Mouse (Mus musculus) Patski (cell line): ENCODE data around the gene Poc1a. TPM values are rescaled to one million over a fixed set of nuclear protein-coding genes. Genes with fewer than 3 reads are reported as not detected.

Source experiments
- ATAC-seq: fragments of 100-300 bp; one replicate; pipeline ENCODE4 v1.8.0; 2021
- CTCF ChIA-PET: fragments of 350-600 bp; sonication (Branson Sonifier 250); formaldehyde crosslinking; loops from one replicate; lab custom pipeline; 2022; ENCODE audit warnings: inconsistent platforms; lab: Charles Lee
- POLR2A ChIA-PET: fragments of 350-600 bp; sonication (Branson Sonifier 250); formaldehyde crosslinking; loops from one replicate; lab custom pipeline; 2022; ENCODE audit warnings: antibody characterized with exemption, inconsistent platforms; lab: Charles Lee
- DNase-seq: peaks from one replicate; pipeline ENCODE4 v3.0.0-alpha.2; 2011; ENCODE audit warnings: low read depth, low spot score
- H3K27me3 ChIP-seq: fragments of 371-371 bp; one replicate; pipeline ENCODE4 v1.5.1; 2021
- CTCF ChIP-seq: fragments of 100-300 bp; IDR thresholded peaks from one replicate; pipeline ENCODE4 v1.5.1; 2021
- in situ Hi-C: fragments of 300-500 bp; cut with MboI; formaldehyde crosslinking; loops from 3 replicates; pipeline ENCODE4 v1.11.1; 2018; ENCODE audit warnings: low pct_unique_long_range_greater_than_20kb, mixed read lengths
- polyA plus RNA-seq: library from polyadenylated mRNA; unstranded; gene quantifications from one replicate; pipeline ENCODE4 v1.2.3, GENCODE M21; 2021

The Poc1a gene
- polyA plus RNA-seq, 1 experiment from 2014 or later: 9.9 TPM

DNA sequence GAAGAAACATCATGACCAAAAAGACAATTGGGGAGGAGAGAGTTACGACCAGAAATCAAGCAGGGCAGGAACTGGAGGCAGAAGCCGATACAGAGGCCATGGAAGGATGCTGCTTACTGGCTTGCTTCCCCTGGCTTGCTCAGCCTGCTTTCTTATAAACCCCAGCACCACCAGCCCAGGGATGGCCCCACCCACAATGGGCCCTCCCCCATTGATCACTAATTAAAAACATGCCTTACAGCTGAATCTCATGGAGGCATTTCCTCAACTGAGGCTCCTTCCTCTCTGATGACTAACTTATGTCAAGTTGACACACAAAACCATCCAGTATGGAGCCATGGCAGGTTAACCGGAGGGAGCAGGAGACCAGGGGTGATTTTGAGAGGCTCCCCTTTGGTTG is 118.9 kb downstream of the Poc1a start:
- H3K27me3 ChIP-seq: no peaks in the 10 kb centered on the region
- no peak for TF ChIP-seq CTCF
- ChIA-PET POLR2A (no interaction called here), CTCF (no interaction called here)
- DNase-seq: no peak
- no peak for ATAC-seq
- in situ Hi-C loops: no loop called here

Other genes with a start within 250 kb of the Poc1a start
- 0.21 TPM for gene Col6a4, start 184.3 kb upstream of the Poc1a start, polyA plus RNA-seq
- 1.2 TPM for gene Glyctk, start 122.9 kb upstream of the Poc1a start, polyA plus RNA-seq
- 82.0 TPM for gene Wdr82, start 110.1 kb upstream of the Poc1a start, polyA plus RNA-seq
- gene Ppm1m, start 81.3 kb upstream of the Poc1a start, polyA plus RNA-seq: 62.8 TPM
- gene Twf2, start 78.0 kb upstream of the Poc1a start, polyA plus RNA-seq: 30.7 TPM
- 0.03 TPM for gene Tlr9, start 58.5 kb upstream of the Poc1a start, polyA plus RNA-seq
- gene Alas1, start 32.4 kb upstream of the Poc1a start, polyA plus RNA-seq: 91.4 TPM
- gene Dusp7, start 87.6 kb downstream of the Poc1a start, polyA plus RNA-seq: 13.6 TPM
- gene Rpl29, start 148.4 kb downstream of the Poc1a start, polyA plus RNA-seq: 189 TPM
- gene Acy1, start 157.3 kb downstream of the Poc1a start, polyA plus RNA-seq: 10.8 TPM
- 31.2 TPM for gene Abhd14b, start 166.4 kb downstream of the Poc1a start, polyA plus RNA-seq
- gene Abhd14a, start 166.6 kb downstream of the Poc1a start, polyA plus RNA-seq: 25.2 TPM
- 83.4 TPM for gene Pcbp4, start 172.2 kb downstream of the Poc1a start, polyA plus RNA-seq
- gene Gpr62, start 184.9 kb downstream of the Poc1a start, polyA plus RNA-seq: 0.05 TPM
- gene Rrp9, start 194.9 kb downstream of the Poc1a start, polyA plus RNA-seq: 29.9 TPM
- gene Parp3, start 195.9 kb downstream of the Poc1a start, polyA plus RNA-seq: 58.0 TPM
- gene Iqcf1, start 218.9 kb downstream of the Poc1a start, polyA plus RNA-seq: not detected
- not detected for gene Iqcf5, start 233.5 kb downstream of the Poc1a start, polyA plus RNA-seq